Mouse (Mus musculus) embryonic facial prominence, embryonic 11.5 days (tissue): ENCODE results near the gene Kif26a. TPM values are rescaled to one million over a fixed set of nuclear protein-coding genes. Genes with fewer than 3 reads are reported as not detected.
A peak's percentile ranks its signal among the peaks of the same experiment; 100 is the strongest.

ENCODE experiments used
- ATAC-seq: fragments of 200-750 bp; cut with Nextera tagmentation; replicated peaks from 2 replicates; pipeline ENCODE4 v1.8.0; 2017; ENCODE audit warnings: low read depth; ENCODE audit not compliant: insufficient number of reproducible peaks, low FRiP score, low TSS enrichment
- DNase-seq: peaks from one replicate; pipeline ENCODE4 v3.0.0-alpha.2; 2015; ENCODE audit warnings: low spot score
- H3K27ac ChIP-seq: fragments of 300-500 bp; sonication (generic); replicated peaks from 2 replicates; pipeline ENCODE4 v1.5.1; 2014; ENCODE audit warnings: mild to moderate bottlenecking, low read depth, low read length, control low read depth
- H3K27me3 ChIP-seq: fragments of 300-500 bp; sonication (generic); 2 replicates; pipeline ENCODE4 v1.6.1; 2014; ENCODE audit warnings: mild to moderate bottlenecking, low read length, moderate library complexity, mixed read lengths; ENCODE audit not compliant: control insufficient read depth, insufficient read depth
- H3K36me3 ChIP-seq: fragments of 300-500 bp; sonication (generic); replicated peaks from 2 replicates; pipeline ENCODE4 v1.6.1; 2014; ENCODE audit warnings: low read depth, mild to moderate bottlenecking, low read length, moderate library complexity, mixed read lengths; ENCODE audit not compliant: control insufficient read depth, insufficient read depth
- H3K4me1 ChIP-seq: fragments of 300-500 bp; sonication (generic); 2 replicates; pipeline ENCODE4 v1.6.1; 2014; ENCODE audit warnings: low read length, mixed read lengths; ENCODE audit not compliant: control insufficient read depth, insufficient read depth
- H3K4me2 ChIP-seq: fragments of 300-500 bp; sonication (generic); 2 replicates; pipeline ENCODE4 v1.6.1; 2014; ENCODE audit warnings: low read depth, mild to moderate bottlenecking, control low read depth, low read length, moderate library complexity
- H3K4me3 ChIP-seq: fragments of 300-500 bp; sonication (generic); 2 replicates; pipeline ENCODE4 v1.5.1; 2014; ENCODE audit warnings: low read depth, low read length, control low read depth
- H3K9ac ChIP-seq: fragments of 300-500 bp; sonication (generic); replicated peaks from 2 replicates; pipeline ENCODE4 v1.6.1; 2014; ENCODE audit warnings: mild to moderate bottlenecking, control low read depth, low read length
- H3K9me3 ChIP-seq: fragments of 300-500 bp; sonication (generic); replicated peaks from 2 replicates; pipeline ENCODE4 v1.6.1; 2016; ENCODE audit warnings: mild to moderate bottlenecking, low read length, inconsistent platforms, mixed read lengths; ENCODE audit not compliant: control insufficient read depth
- WGBS: fragments of 180-500 bp; shearing (Covaris S2); extraction: QIAGEN DNeasy Blood & Tissue Kit; methylation state at CpG from one replicate; pipeline ENCODE4 v1.1.7; 2014; 5-methylcytosine and 5-hydroxymethylcytosine counted together
- microRNA counts: library from miRNA; unstranded; fragments of <30 nt; microRNA quantifications from one replicate; lab custom pipeline; 2016
- microRNA-seq: library from miRNA; unstranded; fragments of <30 nt; microRNA quantifications from one replicate; pipeline ENCODE4, GENCODE M21; 2016; ENCODE audit warnings: borderline number of aligned reads
- polyA plus RNA-seq: library from polyadenylated mRNA; unstranded; fragments of >200 nt; fragmentation: Nextera tagmentation; extraction: Ambion mirVana; gene quantifications from 2 replicates; pipeline ENCODE4 v1.2.1, GENCODE M21; 2014

Kif26a gene
- polyA plus RNA-seq, 1 experiment from 2014 or later = 1.8 TPM

DNA sequence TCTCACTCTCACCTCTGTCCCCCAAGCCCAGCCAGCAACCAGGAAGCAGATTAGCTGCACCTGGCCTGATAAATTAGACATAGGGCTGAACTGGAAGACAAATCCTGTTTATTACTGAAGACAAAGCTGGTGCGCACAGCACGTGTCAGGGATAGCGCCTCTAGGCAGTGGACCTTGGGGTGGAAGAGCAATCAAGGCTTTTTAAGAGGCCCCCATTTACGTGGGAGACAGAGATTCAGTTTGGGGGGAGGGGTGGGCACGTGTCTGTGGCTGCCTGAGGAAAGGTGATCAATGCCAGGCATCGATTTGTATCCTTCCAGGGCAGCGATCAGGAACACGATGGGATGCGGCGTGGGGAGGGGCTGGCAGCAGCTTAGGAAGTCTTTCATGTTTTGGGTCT is 83.1 kb downstream of the Kif26a start:
- H3K4me3 ChIP-seq = no peak overlapping the region
- no peak overlapping the region for H3K9ac ChIP-seq
- 58% methylated on average over 10 of the region's 10 CpGs for WGBS
- no peak overlapping the region for H3K4me2 ChIP-seq
- H3K4me1 ChIP-seq = no peaks in the 10 kb centered on the region
- no peaks in the 10 kb centered on the region for H3K27me3 ChIP-seq
- no peak for ATAC-seq
- no peak overlapping the region for H3K27ac ChIP-seq
- no peak for DNase-seq
- no peaks in the 10 kb centered on the region for H3K9me3 ChIP-seq
- H3K36me3 ChIP-seq = no peaks in the 10 kb centered on the region

DNA sequence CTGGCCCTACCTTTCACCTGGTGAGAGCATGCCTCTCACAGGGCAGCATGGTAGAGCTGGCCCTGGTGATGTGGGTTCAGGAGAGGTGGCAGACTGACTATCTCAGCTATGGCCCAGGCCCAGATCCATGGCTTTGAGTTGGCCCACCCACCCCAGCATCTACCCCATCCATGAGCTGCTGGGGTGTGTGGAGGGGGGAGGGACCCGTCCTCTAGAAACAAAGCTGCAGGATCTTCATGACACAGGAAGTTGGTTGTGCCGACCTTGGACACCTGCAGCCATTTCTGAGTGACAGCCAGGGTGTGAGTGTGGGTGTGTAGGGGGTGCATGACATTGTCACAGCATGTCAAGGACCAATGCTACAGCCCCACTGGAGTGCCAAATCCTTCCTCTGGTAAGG is 84.2 kb downstream of the Kif26a start:
- Histone ChIP-seq H3K36me3 (no peaks in the 10 kb centered on the region), H3K4me1 (no peaks in the 10 kb centered on the region), H3K4me3 (no peak overlapping the region), H3K9ac (no peak overlapping the region), H3K27ac (no peak overlapping the region), H3K27me3 (no peaks in the 10 kb centered on the region), H3K9me3 (no peaks in the 10 kb centered on the region), H3K4me2 (no peak overlapping the region)
- DNase-seq (no peak), ATAC-seq (no peak)
- 71% methylated on average over 2 of the region's 2 CpGs for WGBS

MicroRNA genes within 50 kb of the gene (microRNA counts, 519-probe panel; counts per million panel counts)
- microRNA mmu-miR-203 (lab: Ali Mortazavi, UCI) = 4,528 counts per million, percentile 77 among the panel's probes with 10 or more counts

Small RNA genes within 50 kb of the gene (microRNA-seq; reads per million reads assigned to microRNA genes)
- gene Mir203 (6,298 reads per million, percentile 89 among the genes with 10 or more reads in this experiment), gene Mir3073a (not detected), gene Mir3073b (not detected)

Other genes with a start within 250 kb of the Kif26a start
- 6.0 and 6.8 TPM in 2 replicates for gene Ppp1r13b, start 238.1 kb upstream of the Kif26a start, polyA plus RNA-seq
- 577 and 608 TPM in 2 replicates for gene Atp5mpl, start 179.2 kb upstream of the Kif26a start, polyA plus RNA-seq
- gene Tdrd9, start 174.6 kb upstream of the Kif26a start, polyA plus RNA-seq = 0.85 and 1.4 TPM in 2 replicates
- gene Rd3l, start 164.9 kb upstream of the Kif26a start, polyA plus RNA-seq = not detected in 2 replicates
- gene Aspg, start 39.5 kb upstream of the Kif26a start, polyA plus RNA-seq = 0.18 and 0.31 TPM in 2 replicates